Mouse (Mus musculus) T-helper 2 cell (primary cell): ENCODE results near the gene Atp1b2.

Experiments used
- in situ Hi-C: fragments of 300-600 bp; cut with MboI, MseI; formaldehyde crosslinking; loops from one replicate; pipeline ENCODE4 v1.15.1; 2025; ENCODE audit warnings: high pct_unique_total_duplicates

Gene Atp1b2

DNA sequence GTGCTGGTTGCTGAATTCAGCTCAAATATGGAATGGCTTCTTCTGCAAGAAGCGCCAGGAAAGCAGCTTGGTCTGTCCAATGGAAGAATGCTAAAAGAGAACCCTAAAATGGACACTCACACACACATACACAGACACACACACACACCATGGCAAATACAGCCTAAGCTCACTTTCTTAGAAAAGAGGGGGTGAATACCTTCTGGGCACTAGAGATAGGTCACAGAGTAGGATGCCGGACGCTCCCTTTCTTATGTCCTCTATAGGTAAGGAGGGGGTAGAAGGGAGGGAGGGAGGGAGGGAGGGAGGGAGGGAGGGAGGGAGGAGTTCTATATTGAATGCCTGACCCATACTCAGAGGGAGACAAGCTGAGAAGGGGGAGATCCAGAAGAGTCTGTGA is 2.8 kb upstream of the Atp1b2 start:
- in situ Hi-C loops = no loop called here

DNA sequence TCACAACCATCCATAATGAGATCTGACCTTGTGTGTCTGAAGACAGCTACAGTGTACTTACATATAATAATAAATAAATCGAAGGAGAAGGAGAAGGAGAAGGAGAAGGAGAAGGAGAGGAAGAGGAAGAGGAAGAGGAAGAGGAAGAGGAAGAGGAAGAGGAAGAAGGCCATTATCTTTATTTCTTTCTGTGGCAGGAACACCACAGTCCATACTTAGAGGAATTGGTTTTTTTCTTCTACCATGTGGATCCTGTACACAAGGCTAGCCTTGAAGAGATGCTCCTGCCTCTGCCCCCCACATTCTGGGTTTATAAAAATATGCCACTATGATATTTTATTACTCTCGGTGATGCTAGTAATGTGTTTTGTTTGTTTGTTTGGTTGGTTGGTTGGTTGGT is 1.1 kb upstream of the Atp1b2 start:
- in situ Hi-C loops = no loop called here

- in situ Hi-C loops = no loop called here
Observed at GRCm38 (mm10) chr11:69606491-69606795, 701 bp upstream of the Atp1b2 start.

DNA sequence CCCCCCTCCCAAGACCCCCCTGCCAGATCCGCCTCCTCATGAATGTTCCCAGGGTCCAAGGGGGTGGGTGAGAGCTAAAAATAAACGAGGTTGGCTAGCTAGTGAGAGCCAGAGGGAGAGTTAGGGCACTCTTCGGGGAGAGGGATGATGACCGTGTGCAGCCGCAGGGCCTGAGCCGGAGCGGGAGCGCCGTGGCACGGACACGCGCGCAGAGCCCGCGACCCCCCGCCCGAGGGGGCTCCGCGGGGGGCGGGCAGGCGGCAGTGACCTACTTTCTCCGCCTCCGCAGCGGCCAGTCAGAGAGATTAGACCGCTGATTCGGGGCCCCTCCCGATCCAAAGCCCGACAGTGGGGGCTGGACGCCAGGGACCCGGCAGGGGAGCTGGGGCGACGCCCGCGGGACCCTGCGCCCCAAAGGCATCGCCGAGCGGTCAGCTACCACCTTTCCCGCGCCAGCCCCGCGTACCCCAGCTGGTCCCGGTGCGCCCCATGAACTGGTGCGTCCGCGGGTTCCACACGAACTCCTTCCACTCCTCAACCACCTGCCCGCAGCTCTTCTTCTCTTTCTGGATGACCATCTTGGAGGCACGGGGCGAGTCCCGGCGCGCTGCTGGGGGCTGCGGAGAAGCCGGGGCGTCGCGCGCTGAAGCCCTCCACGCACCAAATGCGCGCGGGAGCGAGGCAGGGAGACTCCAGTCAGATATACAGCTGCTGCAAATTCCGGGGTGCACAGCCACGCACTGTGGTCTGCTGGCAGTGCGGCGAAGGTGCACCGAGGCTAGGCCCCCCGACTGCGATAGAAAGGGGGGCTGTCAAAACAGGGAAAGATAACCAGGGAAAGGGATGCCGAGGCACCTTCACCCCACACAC is 712 bp downstream of the Atp1b2 start:
- in situ Hi-C loops = no loop called here

DNA sequence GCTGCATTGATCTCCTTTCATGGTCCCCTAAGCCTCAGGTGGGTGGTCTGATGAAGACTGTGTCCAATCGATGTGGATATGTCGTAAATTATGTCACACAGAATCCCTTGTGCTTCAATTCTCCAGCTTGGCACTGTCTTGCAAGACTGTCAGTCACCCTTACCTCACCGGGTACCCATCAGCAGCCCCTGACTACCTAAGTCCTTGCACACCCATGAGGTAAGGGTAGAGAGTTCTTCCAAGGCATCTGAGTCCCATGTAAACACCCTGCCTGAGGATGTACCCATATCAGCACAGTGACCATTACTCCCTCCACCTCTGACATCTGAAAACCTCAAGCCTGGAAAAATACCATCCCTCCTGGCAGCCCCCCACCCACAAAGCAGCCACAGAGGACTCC is 1.4 kb downstream of the Atp1b2 start:
- in situ Hi-C loops = no loop called here

GRCm38 (mm10) chr11:69603516-69603915 is 2.2 kb downstream of the Atp1b2 start:
- in situ Hi-C loops = no loop called here

DNA sequence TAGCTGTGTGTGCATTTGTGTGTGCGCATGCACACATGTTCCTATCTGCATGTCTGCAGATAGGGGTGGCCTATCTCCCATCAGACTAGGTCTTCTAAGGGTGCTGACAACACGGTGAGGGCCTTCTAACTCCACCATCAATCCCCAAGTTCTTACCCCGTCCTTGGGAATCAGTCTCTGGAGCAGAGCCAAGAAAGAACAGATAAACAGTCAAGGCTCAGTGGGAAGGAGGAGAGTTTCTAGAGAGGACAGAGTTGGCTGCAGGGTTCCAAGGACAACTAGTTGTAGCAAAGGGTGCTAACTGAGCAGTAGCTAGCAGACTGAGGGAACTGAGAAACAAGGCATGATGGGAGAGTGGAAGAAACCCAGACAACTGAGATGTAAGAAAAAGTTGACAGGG is 4.0 kb downstream of the Atp1b2 start:
- in situ Hi-C loops = no loop called here

DNA sequence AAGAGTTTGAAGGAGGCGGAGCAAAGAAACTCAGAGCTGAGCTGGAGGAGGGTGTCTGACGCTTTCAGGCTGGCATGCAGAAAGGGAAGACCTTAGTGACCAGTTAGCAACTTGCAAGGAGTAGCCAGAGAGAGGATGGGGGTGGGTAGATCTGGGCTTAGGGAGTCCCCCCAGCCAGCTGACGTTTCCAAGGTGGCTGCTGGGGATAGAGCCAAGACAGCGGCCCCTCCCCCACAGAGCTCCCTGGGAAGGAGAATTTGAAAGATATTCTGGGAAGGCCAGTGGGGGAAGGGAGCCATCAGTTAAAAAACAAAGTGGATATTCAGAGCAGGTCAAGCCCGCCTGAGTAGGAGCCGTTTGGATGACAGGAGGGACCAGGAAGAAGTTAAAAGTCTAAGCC is 5.6 kb downstream of the Atp1b2 start:
- in situ Hi-C loops = no loop called here

DNA sequence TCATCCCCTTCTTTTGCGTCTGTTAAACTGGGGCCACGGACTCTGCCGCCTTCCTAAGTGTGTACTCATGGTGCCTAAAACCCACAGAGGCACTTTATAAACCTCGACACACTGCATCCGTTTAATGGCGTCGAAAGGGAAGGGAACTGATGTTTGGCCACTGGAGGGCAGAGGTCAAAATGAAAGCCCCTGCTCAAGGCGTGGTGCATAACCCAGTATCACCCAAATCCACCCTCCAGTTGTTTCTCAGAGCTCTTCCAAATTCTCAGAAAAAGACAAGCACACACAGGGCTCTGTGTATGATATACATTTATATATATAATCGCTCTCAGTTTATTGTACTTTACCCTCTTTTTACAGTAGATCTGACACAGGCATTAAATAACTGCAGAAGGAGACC is 6.3 kb downstream of the Atp1b2 start:
- in situ Hi-C loops = no loop called here

DNA sequence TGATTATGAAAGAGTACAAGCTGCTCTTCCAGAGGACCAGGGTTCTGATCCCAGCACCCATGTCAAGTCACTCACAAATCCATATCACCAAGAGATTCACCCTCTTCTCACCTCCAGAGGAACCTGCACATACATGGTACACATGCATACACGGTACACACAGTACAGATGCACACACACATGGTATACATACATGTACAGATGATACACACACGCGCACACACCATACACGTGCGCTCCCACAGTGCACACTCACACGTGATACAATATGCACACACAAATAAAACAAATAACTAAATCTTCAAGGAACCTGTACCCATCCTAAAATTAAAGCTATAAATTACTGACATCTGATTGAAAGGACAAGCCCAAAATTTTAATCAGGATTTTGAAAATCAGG is 10.9 kb downstream of the Atp1b2 start:
- in situ Hi-C loops = no loop called here

DNA sequence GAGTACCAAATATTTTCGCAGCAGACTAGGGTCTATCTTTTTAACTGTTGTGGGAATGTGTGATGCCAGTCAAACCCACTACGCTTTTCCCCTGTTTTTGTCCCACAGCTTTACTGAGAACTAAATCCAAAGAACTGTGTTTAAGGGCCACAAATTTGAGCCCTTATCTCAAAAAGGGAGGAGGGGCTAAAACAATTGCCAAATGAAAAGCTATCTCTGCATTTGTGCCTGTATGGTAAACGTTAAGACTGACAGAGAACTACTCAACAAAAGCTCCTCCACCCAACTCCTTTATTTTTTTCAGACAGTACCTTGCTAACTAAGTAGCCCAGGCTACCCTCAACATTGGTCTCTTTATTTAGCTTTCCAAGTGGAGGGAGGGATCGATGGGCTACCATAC is 12.9 kb downstream of the Atp1b2 start:
- in situ Hi-C loops = no loop called here

- in situ Hi-C loops = no loop called here
Observed at GRCm38 (mm10) chr11:69591899-69592637, 13.7 kb downstream of the Atp1b2 start.

GRCm38 (mm10) chr11:69591424-69591823 is 14.3 kb downstream of the Atp1b2 start:
- in situ Hi-C loops = no loop called here

GRCm38 (mm10) chr11:69590622-69591021 is 15.1 kb downstream of the Atp1b2 start:
- in situ Hi-C loops = no loop called here

DNA sequence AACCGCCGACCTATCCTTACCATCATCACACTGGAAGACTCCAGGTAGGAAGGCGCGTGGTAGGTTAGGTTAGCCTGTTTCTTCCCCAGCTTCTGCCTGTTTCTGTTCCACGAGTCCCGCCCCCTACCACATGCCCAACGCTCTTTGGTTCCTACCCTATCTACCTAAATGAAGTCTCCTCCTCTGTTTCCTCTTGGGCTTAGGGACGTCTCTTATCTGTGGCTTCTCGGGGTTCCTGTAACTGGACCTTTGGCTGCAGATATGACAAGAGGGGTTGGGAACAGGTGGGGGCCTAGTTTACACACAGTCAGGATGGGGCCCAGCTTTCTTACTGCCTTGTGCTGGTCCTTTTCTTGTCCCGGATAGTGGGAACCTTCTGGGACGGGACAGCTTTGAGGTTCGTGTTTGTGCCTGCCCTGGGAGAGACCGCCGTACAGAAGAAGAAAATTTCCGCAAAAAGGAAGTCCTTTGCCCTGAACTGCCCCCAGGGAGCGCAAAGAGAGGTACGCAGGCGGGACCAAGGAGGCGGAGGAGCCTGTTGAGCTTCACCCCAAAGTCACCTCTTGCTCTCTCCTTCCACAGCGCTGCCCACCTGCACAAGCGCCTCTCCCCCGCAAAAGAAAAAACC is 16.4 kb downstream of the Atp1b2 start:
- in situ Hi-C loops = loop anchor here (10.0 kb wide), 1 partner anchor 75 kb away; the partner anchor contains the start of genes Cd68 and Mpdu1

DNA sequence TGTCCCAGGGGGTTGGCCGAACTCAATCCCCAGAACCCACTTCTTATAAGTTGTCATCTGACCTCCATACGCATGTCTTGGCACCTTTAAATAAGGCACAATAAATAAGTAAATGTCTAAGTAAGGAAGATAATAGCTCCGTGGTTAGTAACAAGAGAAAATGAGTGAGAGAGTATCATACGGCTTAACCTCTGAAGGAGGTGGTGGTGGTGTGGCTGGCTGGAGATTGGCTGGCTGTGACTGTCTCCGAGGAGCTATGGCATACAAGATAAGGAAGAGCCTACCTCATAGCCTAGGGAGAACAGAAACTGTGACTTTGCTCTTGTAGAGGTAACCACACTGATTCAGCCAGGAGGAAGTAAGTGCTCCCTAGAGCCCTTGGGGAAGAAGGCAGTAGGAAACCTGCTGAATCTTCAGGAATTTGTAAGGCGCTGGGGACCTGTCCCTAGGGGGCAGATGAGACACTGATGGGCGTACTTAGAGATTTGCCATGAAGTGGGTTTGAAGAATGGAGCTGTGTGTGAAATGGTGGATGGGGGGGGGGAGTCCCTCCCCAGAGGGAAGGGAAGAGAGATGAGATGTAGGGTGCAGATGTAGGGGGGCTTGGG is 19.9 kb downstream of the Atp1b2 start:
- in situ Hi-C loops = loop anchor here (10.0 kb wide), 1 partner anchor 79 kb away; the partner anchor contains the start of genes Cd68 and Mpdu1

GRCm38 (mm10) chr11:69584937-69585336 is 20.8 kb downstream of the Atp1b2 start:
- in situ Hi-C loops = loop anchor here (10.0 kb wide), 1 partner anchor 80 kb away; the partner anchor contains the start of genes Cd68 and Mpdu1

- in situ Hi-C loops = loop anchor here (10.0 kb wide), 1 partner anchor 81 kb away; the partner anchor contains the start of genes Cd68 and Mpdu1
Observed at GRCm38 (mm10) chr11:69584008-69584407, 21.7 kb downstream of the Atp1b2 start.

DNA sequence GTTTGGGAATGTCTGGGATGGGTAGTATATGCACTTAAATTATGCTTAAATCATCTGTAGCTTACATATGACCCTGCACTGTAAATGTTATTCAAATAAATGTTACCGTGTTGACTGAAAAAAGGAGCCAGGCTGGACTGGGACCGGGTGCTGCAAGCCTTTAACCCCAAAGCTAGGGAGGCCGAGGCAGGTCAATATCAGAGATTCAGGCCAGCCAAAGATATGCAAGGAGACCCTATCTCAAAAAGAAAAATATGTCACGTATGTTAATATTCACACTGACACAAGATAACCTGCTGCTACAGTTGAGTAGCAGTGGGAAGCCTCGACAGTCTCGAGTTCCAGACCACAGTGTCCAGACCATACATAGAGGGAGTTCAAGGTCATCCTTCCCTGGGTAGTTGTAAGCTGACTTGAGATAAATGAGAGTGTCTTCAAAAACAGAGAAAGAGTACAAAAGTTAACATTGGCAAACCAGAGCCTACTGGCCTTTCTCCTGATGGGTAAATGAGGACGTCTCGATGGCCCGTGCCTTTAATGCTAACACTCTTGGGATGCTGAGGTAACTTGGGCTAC is 23.4 kb downstream of the Atp1b2 start:
- in situ Hi-C loops = loop anchor here (10.0 kb wide), 1 partner anchor 82 kb away; the partner anchor contains the start of genes Cd68 and Mpdu1

GRCm38 (mm10) chr11:69581814-69582213 is 23.9 kb downstream of the Atp1b2 start:
- in situ Hi-C loops = loop anchor here (10.0 kb wide), 1 partner anchor 83 kb away; the partner anchor contains the start of genes Cd68 and Mpdu1

DNA sequence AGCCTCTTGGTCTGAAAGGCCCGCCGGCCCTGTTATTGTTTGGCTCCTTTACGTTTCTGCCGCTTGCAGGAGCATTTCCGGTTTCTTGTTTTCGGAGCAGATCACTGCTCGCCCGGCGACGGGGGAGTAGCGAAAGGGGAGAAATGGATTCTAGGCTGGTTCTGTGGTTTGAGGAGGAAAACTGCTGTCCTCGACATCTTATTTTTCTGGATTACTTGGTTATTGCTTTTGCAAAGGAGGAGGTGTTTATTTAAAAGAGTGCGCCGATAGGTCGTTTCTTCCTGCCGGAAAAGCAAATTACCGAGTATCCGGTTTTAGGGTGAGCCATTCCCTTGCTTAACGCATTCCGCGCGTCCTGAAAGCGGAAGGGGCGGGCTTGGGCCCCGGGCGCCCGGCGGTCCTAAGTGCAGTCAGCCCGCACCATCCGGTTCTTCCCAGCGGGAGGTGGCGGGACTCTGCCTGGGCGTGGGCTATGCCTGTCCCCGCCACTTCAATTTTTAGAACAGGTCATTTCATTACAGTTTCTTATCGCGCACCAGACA is 24.5 kb downstream of the Atp1b2 start:
- in situ Hi-C loops = loop anchor here (10.0 kb wide), 1 partner anchor 84 kb away; the partner anchor contains the start of genes Cd68 and Mpdu1
